Mouse (Mus musculus): ENCODE data around the gene Serhl. TPM values are rescaled to one million over a fixed set of nuclear protein-coding genes. Genes with fewer than 3 reads are reported as not detected.
"Not testable (repeated sequence)": the region's sequence is repeated elsewhere in the genome, so short reads cannot be mapped to it uniquely, and the experiment has no call there.

Gene Serhl
- polyA plus RNA-seq (2015; fragmentation: Nextera tagmentation; extraction: Ambion mirVana) = 16.0 TPM in 2 replicates

DNA sequence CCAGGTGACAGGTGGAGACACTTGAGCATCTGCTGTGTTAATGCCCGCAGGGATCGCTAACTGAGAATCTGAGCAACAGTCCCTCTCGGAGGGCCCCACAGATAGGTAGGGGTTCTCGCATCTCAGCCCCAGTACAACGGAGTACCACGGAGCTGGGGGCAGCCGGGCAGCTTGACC is at the start of gene Serhl:
Serhl (plus strand) TSS at position 78 of the 177 bp plus-strand sequence.
- Histone ChIP-seq H3K27ac (replicated peaks) (no peak within 1 kb of the TSS), H3K4me2 (peak within 1 kb of the TSS; percentile 42; the same call in 1 of the 2 replicates), H3K4me1 (replicated peaks) (peaks cover 28% of the 10 kb centered on the region), H3K4me3 (replicated peaks) (no peak within 1 kb of the TSS), H3K9ac (no peak within 1 kb of the TSS), H3K36me3 (replicated peaks) (no peaks in the 10 kb centered on the region), H3K27me3 (peaks cover 23% of the 10 kb centered on the region), H3K9me3 (replicated peaks) (no peaks in the 10 kb centered on the region)
- no peak for ATAC-seq (ENCODE audit: insufficient read depth)
- 39% methylated on average over 7 of the region's 7 CpGs for WGBS (ENCODE audit: insufficient replicate concordance)

DNA sequence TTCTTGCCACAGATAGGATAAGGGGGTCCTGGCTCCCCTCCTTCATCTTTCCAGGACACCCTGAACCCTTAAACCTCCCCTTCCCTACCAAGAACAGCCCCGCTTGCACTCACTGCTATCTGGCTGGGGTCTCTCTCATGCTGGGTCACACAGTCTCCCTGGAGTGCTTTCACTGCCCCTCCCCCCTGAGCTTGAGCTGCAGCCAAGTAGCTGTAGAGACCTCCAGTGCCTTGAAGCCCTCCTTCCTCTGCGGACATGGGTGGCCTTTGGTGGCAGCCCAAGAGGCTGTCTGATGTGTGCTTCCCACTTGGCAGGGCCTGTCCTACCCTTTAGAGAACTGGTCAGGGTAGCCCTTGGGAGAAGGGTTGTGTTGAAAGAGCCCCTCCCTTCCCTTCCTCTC is 49.1 kb upstream of the Serhl start:
- ATAC-seq (ENCODE audit: insufficient read depth) = no peak
- no peaks in the 10 kb centered on the region for H3K9me3 ChIP-seq (replicated peaks)
- H3K4me2 ChIP-seq = no peak overlapping the region
- peaks cover 10% of the 10 kb centered on the region for H3K4me1 ChIP-seq (replicated peaks)
- H3K27me3 ChIP-seq = 0 out of 2 replicates have a peak, but pooled peaks cover 5% of the 10 kb centered on the region
- H3K27ac ChIP-seq (replicated peaks) = no peak overlapping the region
- 50% methylated on average over 2 of the region's 2 CpGs for WGBS (ENCODE audit: insufficient replicate concordance)
- H3K36me3 ChIP-seq (replicated peaks) = no peaks in the 10 kb centered on the region
- no peak overlapping the region for H3K4me3 ChIP-seq (replicated peaks)
- H3K9ac ChIP-seq = no peak overlapping the region

DNA sequence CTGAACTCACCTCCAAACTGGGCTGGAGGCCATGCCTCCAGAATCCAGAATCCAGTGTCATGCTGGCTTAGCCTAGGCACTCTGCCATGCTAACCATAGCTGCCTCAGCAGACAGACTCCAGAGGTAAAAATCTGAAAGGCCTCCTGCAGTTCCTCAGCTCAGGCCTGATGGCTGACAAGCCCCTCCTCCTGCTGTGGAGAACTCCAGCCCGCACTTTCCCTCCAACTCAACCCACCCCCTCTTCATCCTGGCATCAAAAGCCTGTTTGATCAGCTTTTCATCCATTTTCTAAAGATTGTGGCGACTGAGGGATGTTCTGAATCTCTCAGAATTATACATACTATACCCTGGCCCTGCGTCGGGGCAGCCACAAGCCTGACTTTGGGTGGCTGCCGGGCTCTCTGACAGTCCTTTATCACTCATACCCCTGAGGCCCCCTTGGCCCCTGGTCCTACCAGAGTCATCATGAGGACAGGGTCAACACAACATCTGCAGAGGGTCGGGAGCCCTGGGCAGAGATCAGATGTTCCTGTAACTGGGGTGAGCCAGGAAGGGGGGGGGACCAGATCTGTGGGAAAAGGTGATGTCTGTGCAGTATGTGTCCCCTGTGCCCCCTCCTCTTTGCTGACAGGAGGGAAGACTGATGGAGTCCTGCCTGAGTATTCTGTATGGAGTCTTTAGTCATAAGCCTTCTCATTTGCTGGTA is 46.5 kb upstream of the Serhl start:
- ATAC-seq (ENCODE audit: insufficient read depth) = no peak
- no peak overlapping the region for H3K4me2 ChIP-seq
- no peak overlapping the region for H3K4me3 ChIP-seq (replicated peaks)
- H3K9ac ChIP-seq = no peak overlapping the region
- H3K36me3 ChIP-seq (replicated peaks) = no peaks in the 10 kb centered on the region
- WGBS (ENCODE audit: insufficient replicate concordance) = 33% methylated on average over 6 of the region's 6 CpGs
- H3K4me1 ChIP-seq (replicated peaks) = peaks cover 3% of the 10 kb centered on the region
- no peaks in the 10 kb centered on the region for H3K27me3 ChIP-seq
- H3K9me3 ChIP-seq (replicated peaks) = no peaks in the 10 kb centered on the region; the same call in 1 of the 2 replicates
- H3K27ac ChIP-seq (replicated peaks) = no peak overlapping the region

DNA sequence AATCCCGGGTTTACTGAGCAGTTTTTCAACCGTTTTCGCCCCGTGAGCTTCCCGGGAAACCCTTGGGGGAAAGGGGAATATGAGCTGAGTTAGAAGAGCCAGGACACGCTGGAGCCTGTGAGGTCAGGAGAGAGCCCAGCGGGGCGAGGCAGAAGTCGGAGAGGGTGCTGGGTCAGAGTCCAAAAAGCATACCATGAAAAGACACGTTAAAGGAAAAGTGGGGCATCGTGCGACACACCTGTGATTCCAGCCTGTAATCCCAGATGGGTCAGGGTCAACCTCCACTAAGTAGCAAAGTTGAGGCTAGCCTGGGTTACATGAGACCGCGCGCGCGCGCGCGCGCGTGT is 46.0 kb upstream of the Serhl start:
- no peak overlapping the region for H3K4me3 ChIP-seq (replicated peaks)
- H3K4me1 ChIP-seq (replicated peaks) = peaks cover 3% of the 10 kb centered on the region
- no peak overlapping the region for H3K9ac ChIP-seq
- H3K27me3 ChIP-seq = no peaks in the 10 kb centered on the region
- 73% methylated on average over 22 of the region's 22 CpGs for WGBS (ENCODE audit: insufficient replicate concordance)
- H3K9me3 ChIP-seq (replicated peaks) = no peaks in the 10 kb centered on the region; the same call in 1 of the 2 replicates
- H3K4me2 ChIP-seq = no peak overlapping the region
- H3K27ac ChIP-seq (replicated peaks) = no peak overlapping the region
- no peaks in the 10 kb centered on the region for H3K36me3 ChIP-seq (replicated peaks)
- no peak for ATAC-seq (ENCODE audit: insufficient read depth)

DNA sequence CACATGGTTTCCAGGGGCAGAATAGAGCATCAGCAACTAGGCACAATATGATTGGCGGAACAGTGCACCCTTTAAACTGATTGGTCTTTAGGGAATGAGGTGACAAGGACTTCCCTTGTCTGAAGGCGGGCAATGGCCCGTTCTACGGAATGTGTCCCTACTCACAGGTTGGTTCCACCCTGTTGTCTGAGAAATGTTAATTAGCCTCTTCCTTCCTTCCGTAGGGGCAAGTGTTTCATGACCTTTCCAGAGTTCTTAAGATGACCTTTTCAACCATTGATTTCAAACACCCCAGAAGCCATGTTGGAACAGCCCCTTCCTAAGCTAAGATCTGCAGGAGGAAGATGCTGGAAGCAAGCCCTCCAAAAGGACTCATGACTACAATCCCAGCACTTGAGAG is 43.7 kb upstream of the Serhl start:
- 69% methylated on average over 5 of the region's 5 CpGs for WGBS (ENCODE audit: insufficient replicate concordance)

DNA sequence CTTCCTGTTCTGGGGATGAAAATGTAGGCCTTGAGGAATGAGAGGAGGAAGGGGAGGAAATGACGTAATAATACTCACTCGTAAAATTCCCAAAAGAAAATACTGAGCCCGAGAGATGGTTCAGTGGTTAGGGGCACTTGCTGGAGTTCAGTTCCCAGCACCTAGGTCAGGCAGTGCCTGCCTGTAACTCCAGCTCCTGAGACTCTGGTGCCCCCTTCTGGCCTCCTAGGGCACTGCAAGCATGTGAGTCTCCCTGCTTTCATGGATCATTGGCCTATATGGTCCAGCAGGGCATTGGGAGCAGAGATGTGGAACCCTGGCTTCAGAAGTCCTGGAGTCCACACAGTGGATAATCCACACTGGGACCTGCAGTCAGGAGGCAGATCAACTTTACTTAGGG is 43.0 kb upstream of the Serhl start:
- H3K27me3 ChIP-seq = no peaks in the 10 kb centered on the region
- no peaks in the 10 kb centered on the region; the same call in 1 of the 2 replicates for H3K9me3 ChIP-seq (replicated peaks)
- no peak overlapping the region for H3K4me3 ChIP-seq (replicated peaks)
- no peaks in the 10 kb centered on the region; the same call in 1 of the 2 replicates for H3K4me1 ChIP-seq (replicated peaks)
- WGBS (ENCODE audit: insufficient replicate concordance) = 75% methylated on average over 3 of the region's 3 CpGs
- no peak overlapping the region for H3K27ac ChIP-seq (replicated peaks)
- no peaks in the 10 kb centered on the region for H3K36me3 ChIP-seq (replicated peaks)
- H3K9ac ChIP-seq = no peak overlapping the region
- no peak for ATAC-seq (ENCODE audit: insufficient read depth)
- H3K4me2 ChIP-seq = no peak overlapping the region

More for the DNA sequence above, 43.7 kb upstream of the Serhl start:
- not testable (repeated sequence) for H3K4me2 ChIP-seq; H3K36me3 ChIP-seq (replicated peaks); H3K4me1 ChIP-seq (replicated peaks); ATAC-seq (ENCODE audit: insufficient read depth); H3K4me3 ChIP-seq (replicated peaks); H3K27me3 ChIP-seq; H3K27ac ChIP-seq (replicated peaks); H3K9ac ChIP-seq; H3K9me3 ChIP-seq (replicated peaks)

DNA sequence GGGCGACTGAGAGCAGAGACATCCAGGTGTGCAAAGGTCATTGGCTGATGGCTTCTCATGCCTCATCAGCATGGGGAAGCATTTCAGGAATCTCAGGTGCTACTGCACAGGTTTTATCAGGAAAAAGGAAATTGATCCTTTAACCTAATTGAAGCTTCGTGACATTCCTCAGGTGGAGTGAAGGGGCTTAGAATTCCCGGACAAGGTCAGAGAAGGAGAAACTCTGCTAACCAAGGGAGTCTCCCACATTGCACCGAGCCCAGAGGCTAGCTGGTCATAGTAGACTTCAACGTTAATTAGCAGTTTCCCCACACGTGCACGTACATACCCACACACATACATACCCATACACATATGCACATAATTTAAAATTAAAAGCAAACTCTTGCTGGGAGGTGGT is 42.6 kb upstream of the Serhl start:
- Histone ChIP-seq H3K27me3 (no peaks in the 10 kb centered on the region), H3K4me3 (replicated peaks) (no peak overlapping the region), H3K4me1 (replicated peaks) (no peaks in the 10 kb centered on the region; the same call in 1 of the 2 replicates), H3K9me3 (replicated peaks) (no peaks in the 10 kb centered on the region; the same call in 1 of the 2 replicates), H3K9ac (no peak overlapping the region), H3K27ac (replicated peaks) (no peak overlapping the region), H3K4me2 (no peak overlapping the region), H3K36me3 (replicated peaks) (no peaks in the 10 kb centered on the region)
- 71% methylated on average over 7 of the region's 7 CpGs for WGBS (ENCODE audit: insufficient replicate concordance)
- ATAC-seq (ENCODE audit: insufficient read depth) = no peak

DNA sequence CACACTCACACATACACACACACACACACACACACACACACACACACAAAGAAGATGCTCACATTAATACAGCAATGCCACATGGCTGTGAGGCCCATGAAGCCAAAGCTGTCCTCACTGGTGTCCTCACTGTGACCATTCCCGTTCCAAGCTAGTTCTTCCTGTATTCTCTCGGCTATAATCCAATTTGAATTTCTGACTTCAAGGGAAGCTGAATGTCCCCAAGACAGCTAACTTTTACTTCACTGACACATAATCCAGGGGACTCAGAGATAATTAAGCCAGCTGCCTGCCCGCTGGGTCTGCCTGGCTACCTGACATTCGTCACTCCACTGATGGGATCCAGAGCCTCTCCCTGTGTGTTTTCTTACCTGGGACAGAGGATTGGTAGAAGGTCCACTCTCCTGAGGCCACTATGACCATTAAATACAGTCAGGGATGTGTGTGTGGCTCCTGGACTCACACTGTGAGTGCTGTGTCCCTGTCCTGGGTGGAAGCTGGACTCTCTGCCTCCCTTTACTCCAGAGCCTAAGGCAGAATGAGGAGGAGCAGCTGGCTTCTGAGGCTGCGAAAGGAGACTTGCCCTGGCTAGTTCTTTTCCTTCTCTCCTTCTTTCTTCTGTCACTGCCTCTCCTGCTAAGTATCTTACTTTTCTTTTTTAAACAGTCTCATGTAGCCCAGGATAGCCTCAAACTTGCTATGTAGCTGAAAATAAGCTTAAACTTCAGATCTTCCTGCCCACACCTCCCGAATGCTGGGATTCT is 36.8 kb upstream of the Serhl start:
- Histone ChIP-seq H3K4me3 (replicated peaks) (no peak overlapping the region), H3K4me2 (no peak overlapping the region), H3K36me3 (replicated peaks) (no peaks in the 10 kb centered on the region), H3K9me3 (replicated peaks) (no peaks in the 10 kb centered on the region), H3K27ac (replicated peaks) (no peak overlapping the region), H3K4me1 (replicated peaks) (peaks cover 10% of the 10 kb centered on the region; the same call in 1 of the 2 replicates), H3K27me3 (peaks cover 37% of the 10 kb centered on the region), H3K9ac (no peak overlapping the region)
- WGBS (ENCODE audit: insufficient replicate concordance) = 54% methylated on average over 6 of the region's 6 CpGs
- ATAC-seq (ENCODE audit: insufficient read depth) = no peak

DNA sequence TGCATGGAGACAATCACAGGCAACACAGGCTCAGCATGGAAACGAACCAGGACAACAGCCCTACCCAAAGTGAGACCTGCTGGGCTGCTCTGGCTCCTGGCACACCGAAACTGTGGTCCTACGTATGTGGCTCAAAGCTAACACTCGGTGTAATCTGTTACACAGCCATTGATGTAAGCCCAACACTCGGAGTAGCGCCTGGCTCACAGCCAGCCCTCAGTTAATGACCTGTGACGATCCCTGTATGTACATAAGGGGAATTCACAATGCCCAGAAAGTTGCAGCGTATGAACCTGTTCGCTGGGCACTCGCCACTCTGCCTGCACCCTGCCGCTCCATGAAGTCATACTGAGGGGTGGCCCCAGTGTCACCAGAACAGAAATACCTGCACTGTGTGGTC is 36.0 kb upstream of the Serhl start:
- Histone ChIP-seq H3K9me3 (replicated peaks) (no peaks in the 10 kb centered on the region), H3K27me3 (peaks cover 44% of the 10 kb centered on the region), H3K27ac (replicated peaks) (no peak overlapping the region), H3K4me3 (replicated peaks) (no peak overlapping the region), H3K36me3 (replicated peaks) (no peaks in the 10 kb centered on the region), H3K4me1 (replicated peaks) (peaks cover 10% of the 10 kb centered on the region; the same call in 1 of the 2 replicates), H3K4me2 (no peak overlapping the region), H3K9ac (no peak overlapping the region)
- 60% methylated on average over 11 of the region's 11 CpGs for WGBS (ENCODE audit: insufficient replicate concordance)
- ATAC-seq (ENCODE audit: insufficient read depth) = no peak

DNA sequence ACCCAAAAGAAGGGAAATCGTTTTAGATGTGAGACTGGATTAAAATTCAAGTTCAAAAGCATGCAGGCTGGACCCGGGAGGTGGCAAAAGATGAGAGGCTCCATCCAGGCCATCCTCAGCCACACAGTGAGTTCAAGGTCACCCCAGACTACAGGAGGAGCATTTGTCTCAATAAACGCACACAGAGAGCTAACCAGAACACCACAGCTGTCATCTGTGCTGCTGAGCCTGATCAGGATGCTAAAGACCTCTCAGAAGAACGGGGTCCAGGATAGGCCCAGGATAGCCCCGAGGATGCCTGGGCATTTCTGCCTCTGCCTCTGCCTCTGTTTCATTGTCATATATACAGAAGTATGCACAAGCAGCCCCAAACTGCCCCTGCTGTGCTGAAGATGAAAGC is 33.7 kb upstream of the Serhl start:
- no peak for ATAC-seq (ENCODE audit: insufficient read depth)
- Histone ChIP-seq H3K4me1 (replicated peaks) (peaks cover 17% of the 10 kb centered on the region; the same call in 1 of the 2 replicates), H3K9ac (no peak overlapping the region), H3K27me3 (peaks cover 60% of the 10 kb centered on the region), H3K4me3 (replicated peaks) (no peak overlapping the region), H3K27ac (replicated peaks) (no peak overlapping the region), H3K36me3 (replicated peaks) (no peaks in the 10 kb centered on the region), H3K9me3 (replicated peaks) (no peaks in the 10 kb centered on the region), H3K4me2 (no peak overlapping the region)
- WGBS (ENCODE audit: insufficient replicate concordance) = 40% methylated on average over 5 of the region's 5 CpGs

DNA sequence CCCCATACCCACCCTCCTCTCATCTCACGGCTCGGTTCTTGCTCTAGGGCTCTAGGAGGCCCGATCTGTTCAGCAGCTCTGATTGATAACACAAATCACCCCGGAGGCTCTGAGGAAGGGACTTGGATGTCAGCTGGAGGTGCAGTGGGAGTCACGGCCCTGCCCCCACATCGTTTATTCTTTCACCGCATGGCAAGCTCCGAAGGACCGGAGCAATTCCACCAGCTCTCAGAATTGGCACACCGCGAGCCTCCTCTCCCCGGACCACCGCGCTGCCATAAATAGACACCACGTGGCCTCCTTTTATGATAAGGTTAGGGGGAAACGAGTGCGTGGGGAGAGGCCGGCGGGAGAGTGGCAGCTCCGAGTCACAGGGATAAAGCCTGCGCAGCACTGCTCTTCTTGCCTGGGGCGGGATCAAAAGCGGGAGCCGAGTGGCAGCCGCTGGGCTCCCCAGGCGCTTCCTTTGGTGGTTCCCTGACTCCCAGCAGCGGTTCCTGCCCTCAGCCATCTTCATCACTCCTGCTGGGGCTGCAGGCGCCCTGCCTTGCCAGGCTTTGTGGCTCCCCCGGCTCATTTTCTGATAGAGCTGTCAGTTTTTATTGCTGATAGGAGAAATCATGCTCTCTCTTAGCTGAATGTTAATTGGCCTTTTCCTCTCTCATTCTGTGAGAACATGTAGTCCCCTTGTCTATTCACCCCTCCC is 32.8 kb upstream of the Serhl start:
- Histone ChIP-seq H3K27me3 (peaks cover 65% of the 10 kb centered on the region), H3K4me2 (peak overlapping the region; percentile 51), H3K9me3 (replicated peaks) (no peaks in the 10 kb centered on the region), H3K4me3 (replicated peaks) (peak overlapping the region; percentile 21), H3K36me3 (replicated peaks) (no peaks in the 10 kb centered on the region), H3K27ac (replicated peaks) (no peak overlapping the region), H3K4me1 (replicated peaks) (peaks cover 17% of the 10 kb centered on the region; the same call in 1 of the 2 replicates), H3K9ac (no peak overlapping the region)
- under 1% methylated on average over 29 of the region's 29 CpGs for WGBS (ENCODE audit: insufficient replicate concordance)
- ATAC-seq (ENCODE audit: insufficient read depth) = no peak
